Mouse (Mus musculus): Measurements from ENCODE around the gene Smim5. TPM values are rescaled to one million over a fixed set of nuclear protein-coding genes. Genes with fewer than 3 reads are reported as not detected.
A peak's percentile ranks its signal among the peaks of the same experiment; 100 is the strongest.

Smim5 gene
- polyA plus RNA-seq, 1 experiment from 2014 or later, result 48.5 TPM

GRCm38 (mm10) chr11:115946221-115946828 lies 46.6 kb downstream of the Smim5 start:
- H3K4me2 ChIP-seq (ENCODE audit: low read length), result no peak overlapping the region
- H3K27ac ChIP-seq (replicated peaks in 1 of 2; ENCODE audit: control insufficient read depth in 1 of 2, insufficient read depth in 1 of 2, low read depth in 2 of 2, low read length in 2 of 2), result peak overlapping the region in 1 of 2 experiments; percentile 53; a peak in 2 of 4 replicates

GRCm38 (mm10) chr11:115948316-115948715 lies 48.5 kb downstream of the Smim5 start:
- Histone ChIP-seq H3K4me3 (ENCODE audit: control insufficient read depth in 1 of 2, insufficient read depth in 1 of 2, low read depth in 1 of 2, low read length in 2 of 2) (no peak overlapping the region), H3K9me3 (ENCODE audit: control insufficient read depth, low read length) (no peaks in the 10 kb centered on the region), H3K9ac (ENCODE audit: low read length) (no peak overlapping the region), H3K27me3 (ENCODE audit: control insufficient read depth, insufficient read depth, low read length) (no peaks in the 10 kb centered on the region), H3K27ac (replicated peaks in 1 of 2; ENCODE audit: control insufficient read depth in 1 of 2, insufficient read depth in 1 of 2, low read depth in 2 of 2, low read length in 2 of 2) (no peak overlapping the region), H3K4me1 (ENCODE audit: control insufficient read depth in 2 of 2, insufficient read depth in 2 of 2, low read length in 2 of 2) (0 out of 4 replicates have a peak, but pooled peaks cover 0 to 3% of the 10 kb centered on the region in 2 experiments), H3K36me3 (ENCODE audit: control insufficient read depth, insufficient read depth, low read length) (peaks cover 96% of the 10 kb centered on the region), H3K4me2 (ENCODE audit: low read length) (no peak overlapping the region)
- 87% methylated on average over 9 of the region's 9 CpGs for WGBS
- ATAC-seq (ENCODE audit: insufficient number of reproducible peaks, insufficient read depth, low FRiP score, low read depth), result no peak

More at GRCm38 (mm10) chr11:115946221-115946828, 46.6 kb downstream of the Smim5 start:
- no peaks in the 10 kb centered on the region for H3K27me3 ChIP-seq (ENCODE audit: control insufficient read depth, insufficient read depth, low read length)
- H3K9me3 ChIP-seq (ENCODE audit: control insufficient read depth, low read length), result no peaks in the 10 kb centered on the region
- no peak overlapping the region for H3K9ac ChIP-seq (ENCODE audit: low read length)
- H3K36me3 ChIP-seq (ENCODE audit: control insufficient read depth, insufficient read depth, low read length), result peaks cover 94% of the 10 kb centered on the region
- no peaks in the 10 kb centered on the region for H3K4me1 ChIP-seq (ENCODE audit: control insufficient read depth in 2 of 2, insufficient read depth in 2 of 2, low read length in 2 of 2)
- H3K4me3 ChIP-seq (ENCODE audit: control insufficient read depth in 1 of 2, insufficient read depth in 1 of 2, low read depth in 1 of 2, low read length in 2 of 2), result no peak overlapping the region
- 80% methylated on average over 9 of the region's 9 CpGs for WGBS
- ATAC-seq (ENCODE audit: insufficient number of reproducible peaks, insufficient read depth, low FRiP score, low read depth), result no peak; the same call in 1 of the 2 replicates

DNA sequence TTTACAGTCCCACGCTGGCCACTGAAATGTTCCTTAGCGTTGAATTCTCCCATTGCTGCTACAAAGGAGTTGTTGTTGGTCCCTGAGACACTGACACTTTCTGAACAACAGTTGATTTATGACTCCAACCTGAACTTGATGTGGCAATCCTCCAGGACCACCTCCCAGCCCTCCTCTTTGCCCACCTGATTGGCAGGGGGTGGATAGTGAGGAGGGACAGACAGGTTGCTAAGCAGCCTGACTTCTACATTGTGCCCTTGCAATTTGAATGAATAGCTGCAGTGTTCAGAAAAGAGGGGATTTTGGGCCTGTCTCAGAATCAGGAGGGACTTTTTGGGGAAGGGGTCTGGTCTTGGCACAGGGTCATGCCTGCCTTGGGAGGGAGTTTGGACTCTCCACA lies 51.0 kb downstream of the Smim5 start:
- no peak for ATAC-seq (ENCODE audit: insufficient number of reproducible peaks, insufficient read depth, low FRiP score, low read depth)
- Histone ChIP-seq H3K9me3 (ENCODE audit: control insufficient read depth, low read length) (no peaks in the 10 kb centered on the region), H3K27me3 (ENCODE audit: control insufficient read depth, insufficient read depth, low read length) (no peaks in the 10 kb centered on the region), H3K4me3 (ENCODE audit: control insufficient read depth in 1 of 2, insufficient read depth in 1 of 2, low read depth in 1 of 2, low read length in 2 of 2) (no peak overlapping the region), H3K36me3 (ENCODE audit: control insufficient read depth, insufficient read depth, low read length) (peaks cover 96% of the 10 kb centered on the region), H3K4me2 (ENCODE audit: low read length) (no peak overlapping the region), H3K4me1 (ENCODE audit: control insufficient read depth in 2 of 2, insufficient read depth in 2 of 2, low read length in 2 of 2) (peaks cover 0 to 3% of the 10 kb centered on the region in 2 experiments; a peak in 1 of 4 replicates), H3K27ac (replicated peaks in 1 of 2; ENCODE audit: control insufficient read depth in 1 of 2, insufficient read depth in 1 of 2, low read depth in 2 of 2, low read length in 2 of 2) (no peak overlapping the region), H3K9ac (ENCODE audit: low read length) (no peak overlapping the region)
- WGBS, result 88% methylated on average over 2 of the region's 2 CpGs

GRCm38 (mm10) chr11:115954712-115955111 lies 54.9 kb downstream of the Smim5 start:
- Histone ChIP-seq H3K4me1 (ENCODE audit: control insufficient read depth in 2 of 2, insufficient read depth in 2 of 2, low read length in 2 of 2) (peaks cover 2 to 3% of the 10 kb centered on the region in 2 experiments; a peak in 1 of 4 replicates), H3K27ac (replicated peaks in 1 of 2; ENCODE audit: control insufficient read depth in 1 of 2, insufficient read depth in 1 of 2, low read depth in 2 of 2, low read length in 2 of 2) (no peak overlapping the region), H3K36me3 (ENCODE audit: control insufficient read depth, insufficient read depth, low read length) (peaks cover 76% of the 10 kb centered on the region), H3K4me3 (ENCODE audit: control insufficient read depth in 1 of 2, insufficient read depth in 1 of 2, low read depth in 1 of 2, low read length in 2 of 2) (no peak overlapping the region), H3K9me3 (ENCODE audit: control insufficient read depth, low read length) (no peaks in the 10 kb centered on the region), H3K9ac (ENCODE audit: low read length) (no peak overlapping the region), H3K27me3 (ENCODE audit: control insufficient read depth, insufficient read depth, low read length) (no peaks in the 10 kb centered on the region), H3K4me2 (ENCODE audit: low read length) (no peak overlapping the region)
- ATAC-seq (ENCODE audit: insufficient number of reproducible peaks, insufficient read depth, low FRiP score, low read depth), result no peak
- WGBS, result 77% methylated on average over 5 of the region's 5 CpGs

DNA sequence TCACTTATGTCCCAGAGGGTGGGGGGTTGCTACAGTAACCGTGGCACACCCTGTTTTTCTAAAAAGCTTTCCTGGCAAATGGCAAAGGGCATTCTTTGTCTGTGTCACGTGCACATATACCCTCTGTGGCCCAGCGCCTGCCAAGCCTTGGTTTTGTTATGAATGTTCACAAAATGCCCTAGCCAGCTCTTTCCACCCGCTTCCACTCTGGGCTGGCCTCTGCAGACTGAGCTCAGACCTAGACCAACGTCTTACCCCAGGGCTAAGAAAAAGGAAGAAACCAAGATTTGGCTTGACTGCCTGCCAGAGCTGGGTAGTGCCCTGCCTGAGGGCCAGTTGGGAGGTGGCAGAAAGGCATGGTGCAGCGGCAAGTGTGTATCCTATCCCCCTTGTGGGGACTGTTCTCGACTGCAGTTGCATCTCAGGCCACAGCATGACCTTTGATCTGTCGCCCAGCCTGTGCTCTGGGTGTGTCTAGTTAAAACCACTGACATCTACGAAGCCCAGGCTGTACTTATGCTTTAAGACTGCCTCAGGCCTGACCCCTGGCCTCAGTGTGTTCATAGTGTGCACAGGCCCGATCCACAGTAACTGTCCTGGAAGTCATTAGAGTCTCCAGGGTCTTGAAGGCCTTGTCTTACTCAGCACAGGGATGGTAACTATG lies 55.6 kb downstream of the Smim5 start:
- Histone ChIP-seq H3K9me3 (ENCODE audit: control insufficient read depth, low read length) (no peaks in the 10 kb centered on the region), H3K4me3 (ENCODE audit: control insufficient read depth in 1 of 2, insufficient read depth in 1 of 2, low read depth in 1 of 2, low read length in 2 of 2) (no peak overlapping the region), H3K9ac (ENCODE audit: low read length) (no peak overlapping the region), H3K27me3 (ENCODE audit: control insufficient read depth, insufficient read depth, low read length) (no peaks in the 10 kb centered on the region), H3K36me3 (ENCODE audit: control insufficient read depth, insufficient read depth, low read length) (peaks cover 79% of the 10 kb centered on the region), H3K4me1 (ENCODE audit: control insufficient read depth in 2 of 2, insufficient read depth in 2 of 2, low read length in 2 of 2) (peaks cover 2 to 3% of the 10 kb centered on the region in 2 experiments; a peak in 1 of 4 replicates), H3K27ac (replicated peaks in 1 of 2; ENCODE audit: control insufficient read depth in 1 of 2, insufficient read depth in 1 of 2, low read depth in 2 of 2, low read length in 2 of 2) (no peak overlapping the region; a peak in 1 of 4 replicates), H3K4me2 (ENCODE audit: low read length) (no peak overlapping the region)
- WGBS, result 71% methylated on average over 10 of the region's 10 CpGs
- 0 out of 2 replicates have a peak, but pooled peaks have one; percentile 28 for ATAC-seq (ENCODE audit: insufficient number of reproducible peaks, insufficient read depth, low FRiP score, low read depth)

Other genes with a start within 250 kb of the Smim5 start
- gene Grb2, start 191.4 kb upstream of the Smim5 start, polyA plus RNA-seq (2014; fragmentation: Nextera tagmentation; extraction: Ambion mirVana), result 59.4 and 63.9 TPM in 2 replicates
- 27.1 and 28.7 TPM in 2 replicates for gene Tmem94, start 134.5 kb upstream of the Smim5 start, polyA plus RNA-seq (2014; fragmentation: Nextera tagmentation; extraction: Ambion mirVana)
- gene Caskin2, start 86.3 kb upstream of the Smim5 start, polyA plus RNA-seq (2014; fragmentation: Nextera tagmentation; extraction: Ambion mirVana), result 21.0 and 21.1 TPM in 2 replicates
- 18.9 and 24.2 TPM in 2 replicates for gene Tsen54, start 85.2 kb upstream of the Smim5 start, polyA plus RNA-seq (2014; fragmentation: Nextera tagmentation; extraction: Ambion mirVana)
- gene Llgl2, start 75.9 kb upstream of the Smim5 start, polyA plus RNA-seq (2014; fragmentation: Nextera tagmentation; extraction: Ambion mirVana), result 14.5 and 15.5 TPM in 2 replicates
- gene Myo15b, start 41.6 kb upstream of the Smim5 start, polyA plus RNA-seq (2014; fragmentation: Nextera tagmentation; extraction: Ambion mirVana), result 0.09 and 0.22 TPM in 2 replicates
- gene Smim6, start 12.1 kb downstream of the Smim5 start, polyA plus RNA-seq (2014; fragmentation: Nextera tagmentation; extraction: Ambion mirVana), result 1.0 and 2.1 TPM in 2 replicates
- gene Sap30bp, start 33.3 kb downstream of the Smim5 start, polyA plus RNA-seq (2014; fragmentation: Nextera tagmentation; extraction: Ambion mirVana), result 20.1 and 22.9 TPM in 2 replicates
- gene Recql5, start 33.5 kb downstream of the Smim5 start, polyA plus RNA-seq (2014; fragmentation: Nextera tagmentation; extraction: Ambion mirVana), result 8.2 and 9.6 TPM in 2 replicates
- gene Itgb4, start 74.7 kb downstream of the Smim5 start, polyA plus RNA-seq (2014; fragmentation: Nextera tagmentation; extraction: Ambion mirVana), result 0.84 and 0.93 TPM in 2 replicates
- gene Galk1, start 112.8 kb downstream of the Smim5 start, polyA plus RNA-seq (2014; fragmentation: Nextera tagmentation; extraction: Ambion mirVana), result 126 and 128 TPM in 2 replicates
- 649 and 684 TPM in 2 replicates for gene H3f3b, start 128.0 kb downstream of the Smim5 start, polyA plus RNA-seq (2014; fragmentation: Nextera tagmentation; extraction: Ambion mirVana)
- 19.3 and 20.9 TPM in 2 replicates for gene Unk, start 130.4 kb downstream of the Smim5 start, polyA plus RNA-seq (2014; fragmentation: Nextera tagmentation; extraction: Ambion mirVana)
- 0.66 and 0.69 TPM in 2 replicates for gene Unc13d, start 178.0 kb downstream of the Smim5 start, polyA plus RNA-seq (2014; fragmentation: Nextera tagmentation; extraction: Ambion mirVana)
- gene Wbp2, start 187.0 kb downstream of the Smim5 start, polyA plus RNA-seq (2014; fragmentation: Nextera tagmentation; extraction: Ambion mirVana), result 139 and 141 TPM in 2 replicates
- 63.3 and 66.1 TPM in 2 replicates for gene Trim47, start 227.2 kb downstream of the Smim5 start, polyA plus RNA-seq (2014; fragmentation: Nextera tagmentation; extraction: Ambion mirVana)
- gene Trim65, start 231.2 kb downstream of the Smim5 start, polyA plus RNA-seq (2014; fragmentation: Nextera tagmentation; extraction: Ambion mirVana), result 3.8 and 4.8 TPM in 2 replicates
- gene Mrpl38, start 238.9 kb downstream of the Smim5 start, polyA plus RNA-seq (2014; fragmentation: Nextera tagmentation; extraction: Ambion mirVana), result 92.3 and 96.6 TPM in 2 replicates